Mouse (Mus musculus): ENCODE measurements around the gene Pde4d.

Pde4d gene

GRCm38 (mm10) chr13:109568638-109569468 is 1119.1 kb downstream of the Pde4d start:
- DNase-seq (ENCODE audit: low spot score) = no peak

GRCm38 (mm10) chr13:109569491-109569890 is 1119.7 kb downstream of the Pde4d start:
- DNase-seq (ENCODE audit: low spot score) = no peak

- DNase-seq (ENCODE audit: low spot score) = no peak
Measured at GRCm38 (mm10) chr13:109576725-109577124, 1127.0 kb downstream of the Pde4d start.

GRCm38 (mm10) chr13:109577454-109577853 is 1127.7 kb downstream of the Pde4d start:
- DNase-seq (ENCODE audit: low spot score) = no peak

GRCm38 (mm10) chr13:109577901-109578300 is 1128.2 kb downstream of the Pde4d start:
- no peak for DNase-seq (ENCODE audit: low spot score)

- no peak for DNase-seq (ENCODE audit: low spot score)
Measured at GRCm38 (mm10) chr13:109581284-109582070, 1131.7 kb downstream of the Pde4d start.

- DNase-seq (ENCODE audit: low spot score) = no peak
Measured at GRCm38 (mm10) chr13:109590048-109590447, 1140.3 kb downstream of the Pde4d start.

GRCm38 (mm10) chr13:109592192-109592797 is 1142.5 kb downstream of the Pde4d start:
- DNase-seq (ENCODE audit: low spot score) = no peak

- no peak for DNase-seq (ENCODE audit: low spot score)
Measured at GRCm38 (mm10) chr13:109599711-109600110, 1150.0 kb downstream of the Pde4d start.

GRCm38 (mm10) chr13:109604017-109604416 is 1154.3 kb downstream of the Pde4d start:
- DNase-seq (ENCODE audit: low spot score) = no peak

GRCm38 (mm10) chr13:109605140-109605539 is 1155.4 kb downstream of the Pde4d start:
- DNase-seq (ENCODE audit: low spot score) = no peak

GRCm38 (mm10) chr13:109609106-109609804 is 1159.5 kb downstream of the Pde4d start:
- DNase-seq (ENCODE audit: low spot score) = no peak

- no peak for DNase-seq (ENCODE audit: low spot score)
Measured at GRCm38 (mm10) chr13:109609805-109610187, 1160.0 kb downstream of the Pde4d start.

GRCm38 (mm10) chr13:109610772-109611171 is 1161.0 kb downstream of the Pde4d start:
- DNase-seq (ENCODE audit: low spot score) = no peak

GRCm38 (mm10) chr13:109615213-109615784 is 1165.6 kb downstream of the Pde4d start:
- no peak for DNase-seq (ENCODE audit: low spot score)

- DNase-seq (ENCODE audit: low spot score) = no peak
Measured at GRCm38 (mm10) chr13:109615785-109616281, 1166.1 kb downstream of the Pde4d start.

- DNase-seq (ENCODE audit: low spot score) = no peak
Measured at GRCm38 (mm10) chr13:109619158-109619657, 1169.5 kb downstream of the Pde4d start.

- DNase-seq (ENCODE audit: low spot score) = no peak
Measured at GRCm38 (mm10) chr13:109622207-109622606, 1172.5 kb downstream of the Pde4d start.

GRCm38 (mm10) chr13:109623201-109623600 is 1173.5 kb downstream of the Pde4d start:
- DNase-seq (ENCODE audit: low spot score) = no peak

GRCm38 (mm10) chr13:109624772-109625349 is 1175.1 kb downstream of the Pde4d start:
- DNase-seq (ENCODE audit: low spot score) = no peak

All from ovary, adult 18-20 months (tissue).